Mouse (Mus musculus): ENCODE data around the gene Ccdc114. TPM values are rescaled to one million over a fixed set of nuclear protein-coding genes. Genes with fewer than 3 reads are reported as not detected.
"Not testable (repeated sequence)": the region's sequence is repeated elsewhere in the genome, so short reads cannot be mapped to it uniquely, and the experiment has no call there.

Ccdc114 gene
- total RNA-seq, 2 experiments from 2014 or later = 1.6 to 2.9 TPM

- no peak for DNase-seq (ENCODE audit: low spot score in 2 of 2)
- intact Hi-C loops (cut with DNase I) = no loop called here
Observed at GRCm38 (mm10) chr7:45917004-45917704, 6.7 kb upstream of the Ccdc114 start.

GRCm38 (mm10) chr7:45917926-45918325, 5.9 kb upstream of the Ccdc114 start:
- intact Hi-C loops (cut with DNase I) = no loop called here
- DNase-seq (ENCODE audit: low spot score in 2 of 2) = no peak

- no peak for DNase-seq (ENCODE audit: low spot score in 2 of 2)
- intact Hi-C loops (cut with DNase I) = no loop called here
Observed at GRCm38 (mm10) chr7:45919083-45919671, 4.7 kb upstream of the Ccdc114 start.

- intact Hi-C loops (cut with DNase I) = loop anchor here (5.0 kb wide), 1 partner anchor 47 kb away; the partner anchor contains the start of gene Kdelr1
- DNase-seq (ENCODE audit: low spot score in 2 of 2) = no peak
Observed at GRCm38 (mm10) chr7:45919761-45920160, 4.1 kb upstream of the Ccdc114 start.

- intact Hi-C loops (cut with DNase I) = loop anchor here (5.0 kb wide), 1 partner anchor 48 kb away; the partner anchor contains the start of gene Kdelr1
- peak in 1 of 2 experiments; percentile 38 for DNase-seq (ENCODE audit: low spot score in 2 of 2)
Observed at GRCm38 (mm10) chr7:45920583-45921241, 3.2 kb upstream of the Ccdc114 start.

- intact Hi-C loops (cut with DNase I) = loop anchor here (5.0 kb wide), 1 partner anchor 49 kb away; the partner anchor contains the start of gene Kdelr1
- DNase-seq (ENCODE audit: low spot score in 2 of 2) = no peak
Observed at GRCm38 (mm10) chr7:45921242-45921621, 2.6 kb upstream of the Ccdc114 start, which contains the start of gene Emp3. Gene Emp3, minus strand, starts transcription at chr7:45921404.

GRCm38 (mm10) chr7:45921950-45922600, 1.8 kb upstream of the Ccdc114 start:
- intact Hi-C loops (cut with DNase I) = loop anchor here (5.0 kb wide), 1 partner anchor 50 kb away; the partner anchor contains the start of gene Kdelr1
- DNase-seq (ENCODE audit: low spot score in 2 of 2) = no peak

GRCm38 (mm10) chr7:45922928-45923761, 727 bp upstream of the Ccdc114 start:
- DNase-seq (ENCODE audit: low spot score in 2 of 2) = peak; percentile 92 to 97
- intact Hi-C loops (cut with DNase I) = loop anchor here (5.0 kb wide), 1 partner anchor 51 kb away; the partner anchor contains the start of gene Kdelr1

- intact Hi-C loops (cut with DNase I) = loop anchor here (5.0 kb wide), 1 partner anchor 52 kb away; the partner anchor contains the start of gene Kdelr1
Observed at GRCm38 (mm10) chr7:45924429-45924816, 551 bp downstream of the Ccdc114 start.

GRCm38 (mm10) chr7:45928626-45929295, 4.9 kb downstream of the Ccdc114 start:
- no peak for DNase-seq (ENCODE audit: low spot score in 2 of 2)
- intact Hi-C loops (cut with DNase I) = no loop called here

More at GRCm38 (mm10) chr7:45924429-45924816, 551 bp downstream of the Ccdc114 start:
- no peak for DNase-seq (ENCODE audit: low spot score in 2 of 2)

GRCm38 (mm10) chr7:45929688-45930087, 5.8 kb downstream of the Ccdc114 start:
- intact Hi-C loops (cut with DNase I) = no loop called here
- DNase-seq (ENCODE audit: low spot score in 2 of 2) = no peak

GRCm38 (mm10) chr7:45933766-45934165, 9.9 kb downstream of the Ccdc114 start:
- intact Hi-C loops (cut with DNase I) = loop anchor here (2.0 kb wide), 1 partner anchor 61 kb away; the partner anchor contains the start of gene Kdelr1
- DNase-seq (ENCODE audit: low spot score in 2 of 2) = not testable (repeated sequence)

GRCm38 (mm10) chr7:45935114-45935513, 11.2 kb downstream of the Ccdc114 start:
- peak; percentile 36 to 47 for DNase-seq (ENCODE audit: low spot score in 2 of 2)
- intact Hi-C loops (cut with DNase I) = loop anchor here (2.0 to 5.0 kb wide), 2 partner anchors 62 to 198 kb away; partner anchors contain the start of gene Kdelr1

GRCm38 (mm10) chr7:45939836-45940235, 16.0 kb downstream of the Ccdc114 start:
- DNase-seq (ENCODE audit: low spot score in 2 of 2) = no peak

GRCm38 (mm10) chr7:45941986-45942385, 18.1 kb downstream of the Ccdc114 start:
- no peak for DNase-seq (ENCODE audit: low spot score in 2 of 2)
- intact Hi-C loops (cut with DNase I) = no loop called here

More at GRCm38 (mm10) chr7:45939836-45940235, 16.0 kb downstream of the Ccdc114 start:
- intact Hi-C loops (cut with DNase I) = loop anchor here (5.0 kb wide), 1 partner anchor 203 kb away; no protein-coding TSS in a partner anchor

GRCm38 (mm10) chr7:45943280-45943679, 19.4 kb downstream of the Ccdc114 start:
- DNase-seq (ENCODE audit: low spot score in 2 of 2); intact Hi-C loops (cut with DNase I): not testable (repeated sequence)

GRCm38 (mm10) chr7:45949061-45949460, 25.2 kb downstream of the Ccdc114 start:
- peak in 1 of 2 experiments; percentile 67 for DNase-seq (ENCODE audit: low spot score in 2 of 2)
- intact Hi-C loops (cut with DNase I) = loop anchor here (2.0 kb wide), 1 partner anchor 20 kb away; no protein-coding TSS in a partner anchor

- peak in 1 of 2 experiments; percentile 14 for DNase-seq (ENCODE audit: low spot score in 2 of 2)
- intact Hi-C loops (cut with DNase I) = no loop called here
Observed at GRCm38 (mm10) chr7:45956611-45957010, 32.7 kb downstream of the Ccdc114 start.

All from left cerebral cortex, postnatal 25 days (tissue).